Mouse (Mus musculus): Measurements from ENCODE around the gene Arhgef10l.

GRCm38 (mm10) chr4:140638591-140638990, 27.2 kb downstream of the Arhgef10l start:
- TF ChIP-seq POLR2A (IDR thresholded peaks at IDR 0.05; ENCODE audit: borderline replicate concordance, insufficient read depth, low read length): no peak
- no peak for TF ChIP-seq CTCF (IDR thresholded peaks at IDR 0.05; ENCODE audit: borderline replicate concordance, insufficient read depth, low read depth, low read length)
